Mouse (Mus musculus): ENCODE results near the gene Ptprn.

Ptprn gene

DNA sequence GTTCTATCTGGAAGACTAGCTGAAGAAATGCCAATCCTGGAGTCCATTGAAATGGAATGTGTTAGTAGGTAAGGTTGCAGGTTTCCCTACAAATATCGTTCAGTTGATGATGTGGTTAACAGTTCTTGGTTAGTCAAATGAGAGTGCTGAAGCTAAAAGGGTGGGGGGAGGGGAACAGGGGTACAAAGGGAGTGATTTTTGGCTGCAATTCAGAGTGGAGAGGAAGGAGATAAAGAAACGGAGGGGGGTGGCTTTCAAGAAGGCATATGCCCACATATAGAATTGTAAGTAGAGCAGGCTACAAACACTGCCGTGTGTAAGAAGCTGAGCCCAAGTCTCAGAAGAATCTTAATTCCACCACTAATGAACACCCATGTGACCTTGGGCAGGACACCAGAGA lies 38.8 kb downstream of the Ptprn start:
- no peak for DNase-seq (ENCODE audit: low spot score in 2 of 2)

DNA sequence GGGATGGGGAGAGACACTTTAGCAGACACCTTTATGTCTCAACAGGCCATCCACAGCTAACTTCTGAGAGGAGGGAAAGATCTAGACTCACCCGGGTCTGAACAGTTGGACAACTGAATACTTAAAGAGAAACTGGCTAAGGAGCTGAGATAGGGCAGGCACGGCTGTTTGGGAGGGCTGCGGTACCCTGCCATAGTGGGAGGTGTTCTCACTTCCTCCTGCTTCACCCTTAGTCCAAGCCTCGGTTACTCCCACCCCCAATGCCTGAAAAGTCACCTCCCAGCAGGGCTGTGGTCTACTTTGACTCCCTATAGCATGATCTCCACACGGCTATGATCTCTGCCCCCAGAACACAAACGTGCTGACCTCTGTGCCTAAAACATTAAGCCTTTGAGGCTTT lies 40.8 kb downstream of the Ptprn start:
- no peak for DNase-seq (ENCODE audit: low spot score in 2 of 2)

GRCm38 (mm10) chr1:75222926-75223325 lies 41.4 kb downstream of the Ptprn start:
- DNase-seq (ENCODE audit: low spot score in 2 of 2), result no peak

DNA sequence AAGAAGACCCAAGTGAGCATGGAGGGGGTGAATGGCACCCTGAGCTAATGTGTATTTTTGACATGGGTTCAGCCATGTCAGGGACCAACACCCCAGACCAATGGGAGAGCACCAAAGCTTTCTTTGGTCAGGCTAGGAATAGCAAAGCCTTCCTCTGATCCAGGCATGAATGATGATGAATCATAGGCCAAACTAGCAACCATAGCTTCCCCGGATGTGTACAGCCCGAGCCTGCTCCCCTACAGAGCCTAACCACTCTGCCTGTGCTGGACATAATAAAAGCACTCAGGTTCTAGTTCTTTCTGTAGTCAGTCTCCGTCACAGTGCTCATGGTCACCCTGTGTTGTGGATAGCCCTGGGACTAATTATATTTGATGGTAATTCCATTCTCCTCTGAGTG lies 42.8 kb downstream of the Ptprn start:
- DNase-seq (ENCODE audit: low spot score in 2 of 2), result no peak

DNA sequence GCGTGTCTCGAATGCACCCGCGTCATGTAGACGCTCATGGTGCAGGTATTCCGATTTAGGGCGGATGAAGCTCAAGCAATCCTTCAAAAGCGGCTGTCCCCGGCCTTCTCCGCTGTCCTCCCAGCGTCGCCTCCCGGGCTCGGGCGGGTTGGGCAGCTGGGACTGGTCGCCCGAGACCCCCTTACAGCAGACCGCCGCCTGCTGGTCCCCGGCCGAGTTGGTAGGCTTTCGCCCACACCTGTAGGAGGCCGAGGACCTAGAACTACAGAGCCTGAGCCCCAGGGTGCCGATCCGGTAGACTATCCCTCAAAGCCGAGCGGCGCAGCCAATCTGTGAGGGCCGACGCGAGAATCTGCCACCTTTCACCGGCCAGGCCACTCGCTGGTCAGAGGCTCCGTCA lies 44.8 kb downstream of the Ptprn start, which contains the start of gene Tuba4a:
Tuba4a (minus strand) TSS at position 335 of the 400 bp plus-strand sequence.
- DNase-seq (ENCODE audit: low spot score in 2 of 2), result peak; percentile 36 to 41

GRCm38 (mm10) chr1:75219078-75219477 lies 45.2 kb downstream of the Ptprn start:
- DNase-seq (ENCODE audit: low spot score in 2 of 2), result peak; percentile 96 to 97

GRCm38 (mm10) chr1:75218227-75219001 lies 45.9 kb downstream of the Ptprn start:
- peak; percentile 76 to 78 for DNase-seq (ENCODE audit: low spot score in 2 of 2)

GRCm38 (mm10) chr1:75217893-75218226 lies 46.4 kb downstream of the Ptprn start:
- DNase-seq (ENCODE audit: low spot score in 2 of 2), result no peak

DNA sequence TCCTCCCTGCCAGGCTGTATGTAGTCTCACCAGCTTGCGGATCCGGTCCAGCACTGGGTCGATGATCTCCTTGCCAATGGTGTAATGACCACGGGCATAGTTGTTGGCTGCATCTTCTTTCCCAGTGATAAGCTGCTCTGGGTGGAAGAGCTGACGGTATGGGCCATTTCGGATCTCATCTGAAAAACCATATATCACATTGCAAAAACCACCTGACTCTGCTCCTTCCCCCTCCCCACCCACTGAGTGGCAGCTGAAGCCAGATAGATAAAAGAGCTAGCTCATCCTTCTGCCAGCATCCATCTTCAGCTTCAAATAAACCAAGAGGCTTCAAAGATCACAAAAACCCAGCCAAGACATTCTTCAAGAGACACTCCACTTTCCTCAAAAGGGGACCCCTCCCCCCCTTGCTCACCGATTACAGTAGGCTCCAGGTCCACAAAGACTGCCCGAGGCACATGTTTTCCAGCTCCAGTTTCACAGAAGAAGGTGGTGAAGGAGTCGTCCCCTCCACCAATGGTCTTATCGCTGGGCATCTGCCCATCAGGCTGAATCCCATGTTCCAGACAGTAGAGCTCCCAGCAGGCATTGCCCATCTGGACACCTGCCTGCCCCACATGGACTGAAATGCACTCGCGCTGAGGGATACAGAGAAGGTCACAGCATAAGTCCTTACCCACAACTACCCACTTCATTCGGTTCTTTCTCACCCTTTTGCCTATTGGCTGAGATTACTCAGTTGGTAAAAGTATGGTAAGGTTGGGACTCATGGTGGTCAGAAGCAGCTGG lies 47.3 kb downstream of the Ptprn start:
- peak; percentile 50 to 71 for DNase-seq (ENCODE audit: low spot score in 2 of 2)

DNA sequence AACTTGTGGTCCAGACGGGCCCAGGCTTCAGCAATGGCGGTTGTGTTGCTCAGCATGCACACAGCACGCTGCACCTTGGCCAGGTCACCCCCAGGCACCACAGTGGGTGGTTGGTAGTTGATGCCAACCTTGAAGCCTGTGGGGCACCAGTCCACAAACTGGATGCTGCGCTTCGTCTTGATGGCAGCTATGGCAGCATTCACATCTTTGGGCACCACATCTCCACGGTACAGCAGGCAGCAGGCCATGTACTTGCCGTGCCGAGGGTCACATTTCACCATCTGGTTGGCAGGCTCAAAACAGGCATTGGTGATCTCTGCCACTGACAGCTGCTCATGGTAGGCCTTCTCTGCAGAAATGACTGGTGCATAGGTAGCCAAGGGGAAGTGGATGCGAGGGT lies 48.5 kb downstream of the Ptprn start:
- DNase-seq (ENCODE audit: low spot score in 2 of 2), result no peak

- DNase-seq (ENCODE audit: low spot score in 2 of 2), result no peak
These were observed 49.4 kb downstream of the Ptprn start for GRCm38 (mm10) chr1:75214886-75215285.

- DNase-seq (ENCODE audit: low spot score in 2 of 2), result no peak
These were observed 49.9 kb downstream of the Ptprn start for GRCm38 (mm10) chr1:75214442-75214841.

DNA sequence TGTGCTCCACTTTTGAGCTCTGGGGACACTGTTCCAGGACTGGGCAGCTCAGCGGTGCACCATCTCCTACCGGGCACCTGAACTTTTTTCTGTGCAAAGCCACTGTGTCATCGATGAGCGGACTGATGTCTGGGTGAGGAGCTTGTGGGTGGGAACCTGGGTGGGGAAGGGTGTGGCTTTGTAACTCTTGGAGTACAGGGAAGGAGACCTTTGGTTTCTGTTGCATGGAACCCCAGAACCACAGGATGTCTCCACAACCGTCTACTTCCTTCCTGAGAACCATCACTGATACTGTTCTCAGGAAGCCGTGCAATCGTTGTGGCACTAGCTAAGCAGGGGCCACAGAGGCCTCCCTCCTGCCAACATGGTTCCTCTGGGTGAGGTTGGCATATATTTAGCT lies 51.2 kb downstream of the Ptprn start:
- DNase-seq (ENCODE audit: low spot score in 2 of 2), result peak in 1 of 2 experiments; percentile 47

GRCm38 (mm10) chr1:75212542-75212941 lies 51.8 kb downstream of the Ptprn start:
- DNase-seq (ENCODE audit: low spot score in 2 of 2), result no peak

- no peak for DNase-seq (ENCODE audit: low spot score in 2 of 2)
These were observed 53.1 kb downstream of the Ptprn start for GRCm38 (mm10) chr1:75211141-75211708.

DNA sequence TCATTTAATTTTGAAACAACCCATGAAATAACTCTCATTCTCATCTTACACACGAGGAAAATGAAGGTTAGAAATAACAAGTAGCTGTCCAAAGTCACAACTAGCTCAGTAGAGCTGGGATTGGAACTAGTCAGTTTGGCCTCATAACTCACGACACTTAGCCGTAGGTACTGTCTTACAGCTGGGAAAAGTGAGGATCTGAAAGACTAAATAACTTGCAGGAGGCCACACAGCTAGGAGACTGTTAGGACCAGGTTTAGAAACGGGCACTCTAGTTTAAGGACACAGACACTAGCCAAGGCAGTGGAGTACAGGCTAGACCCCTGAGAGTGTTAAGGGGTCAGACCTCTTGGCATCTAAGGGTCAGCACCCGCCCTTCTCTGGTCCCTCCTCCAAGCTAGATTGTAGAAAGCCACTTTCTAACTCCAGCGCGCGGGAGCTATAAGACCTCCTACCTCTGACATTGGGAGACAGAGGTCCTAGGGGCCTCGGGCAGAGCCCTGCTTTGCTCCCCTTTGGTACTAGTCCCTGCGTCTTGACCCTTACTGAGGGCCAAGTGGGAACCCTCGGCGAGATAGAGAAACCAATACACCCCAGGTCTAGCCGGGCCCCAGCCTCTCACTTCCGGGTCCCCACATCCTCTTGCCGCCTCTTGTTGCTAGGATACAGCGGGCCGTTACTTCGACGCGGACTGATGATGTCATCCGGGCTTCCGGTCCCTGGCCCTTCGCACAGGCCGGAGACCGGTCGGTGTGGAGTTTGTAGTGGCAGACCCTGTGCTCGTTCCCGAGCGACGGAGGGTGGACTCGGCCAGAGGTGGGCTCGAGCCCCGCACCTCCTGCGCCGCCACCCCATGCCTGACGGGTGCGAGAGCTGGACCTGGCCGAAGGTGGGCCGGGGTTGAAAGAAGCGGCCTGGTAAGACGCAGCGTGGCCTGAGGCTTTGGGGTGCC lies 53.9 kb downstream of the Ptprn start, which contains the start of the genes Glb1l and Stk16:
Glb1l (minus strand) TSS at position 678 of the 952 bp plus-strand sequence.
Stk16 (plus strand) TSS at position 703 of the 952 bp plus-strand sequence.
- DNase-seq (ENCODE audit: low spot score in 2 of 2), result peak; percentile 95

DNA sequence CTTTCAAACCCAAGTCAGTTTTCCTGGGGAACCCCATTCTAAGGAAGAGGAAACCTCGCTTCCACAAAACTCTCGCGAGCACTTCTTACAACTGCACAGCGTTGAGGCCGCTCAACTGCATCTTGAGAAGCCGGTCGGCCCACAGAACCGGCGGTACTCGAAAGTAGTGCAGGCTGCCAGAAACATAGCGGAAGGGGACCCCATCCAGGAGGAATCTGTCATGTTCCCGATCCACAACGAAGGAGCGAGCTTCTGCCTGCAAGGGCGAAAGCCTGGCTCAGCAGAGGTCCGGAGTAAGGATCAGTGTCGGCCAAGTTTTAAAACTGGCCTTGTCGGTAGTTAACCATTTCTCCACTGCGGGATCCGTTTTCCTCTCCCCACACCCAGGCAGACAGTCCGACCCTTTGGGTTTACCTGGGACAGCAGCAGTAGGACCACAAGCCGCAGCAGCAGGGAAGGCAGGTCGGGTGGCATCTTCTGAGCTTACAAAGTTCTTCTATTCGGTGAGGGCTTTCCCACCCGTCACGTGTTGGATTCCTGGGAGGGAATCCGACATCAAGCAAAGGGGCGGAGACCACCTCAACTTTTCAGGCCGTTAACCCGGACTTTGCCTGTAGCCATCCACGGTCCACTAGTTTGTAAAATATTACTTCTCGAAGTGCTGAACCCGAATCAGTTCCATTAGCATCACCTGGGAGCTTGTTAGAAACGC lies 55.2 kb downstream of the Ptprn start:
- peak in 1 of 2 experiments; percentile 45 for DNase-seq (ENCODE audit: low spot score in 2 of 2)

- no peak for DNase-seq (ENCODE audit: low spot score in 2 of 2)
These were observed 63.1 kb downstream of the Ptprn start for GRCm38 (mm10) chr1:75201236-75201635.

Measured in spleen, postnatal 36 days (tissue).